Mouse (Mus musculus) brain, adult 10 weeks (tissue): ENCODE data around the gene Ttc29. TPM values are rescaled to one million over a fixed set of nuclear protein-coding genes. Genes with fewer than 3 reads are reported as not detected.

ENCODE experiments used
- polyA plus RNA-seq: library from polyadenylated mRNA; stranded (reverse); fragments of 350-450 nt; fragmentation: Illumina TruSeq; extraction: RNeasy Lipid Tissue Mini Kit (QIAGEN cat#74804); gene quantifications from one replicate; pipeline ENCODE4 v1.2.3, GENCODE M21; 2015; ENCODE audit warnings: low read depth, low replicate concordance

Ttc29 gene
- 0.30 TPM for polyA plus RNA-seq

GRCm38 (mm10) chr8:78213074-78213473 lies at the start of gene Ttc29:
Gene Ttc29 (plus strand): TSS chr8:78213297.

GRCm38 (mm10) chr8:78436071-78436651 lies 223.1 kb downstream of the Ttc29 start, which contains the start of gene Pou4f2:
Gene Pou4f2 (minus strand): TSS chr8:78436645.

Other genes starting within 250 kb of the Ttc29 start
- 0.88 TPM for gene Pou4f2, start 223.3 kb downstream of the Ttc29 start, polyA plus RNA-seq